Mouse (Mus musculus) cerebellum, adult 9-10 months (tissue): ENCODE results near the gene Clcnkb.

Experiments used
- DNase-seq: peaks from one replicate; pipeline ENCODE4 v3.0.0; 2022

The Clcnkb gene

GRCm38 (mm10) chr4:141400171-141400570, 15.6 kb downstream of the Clcnkb start:
- no peak for DNase-seq

DNA sequence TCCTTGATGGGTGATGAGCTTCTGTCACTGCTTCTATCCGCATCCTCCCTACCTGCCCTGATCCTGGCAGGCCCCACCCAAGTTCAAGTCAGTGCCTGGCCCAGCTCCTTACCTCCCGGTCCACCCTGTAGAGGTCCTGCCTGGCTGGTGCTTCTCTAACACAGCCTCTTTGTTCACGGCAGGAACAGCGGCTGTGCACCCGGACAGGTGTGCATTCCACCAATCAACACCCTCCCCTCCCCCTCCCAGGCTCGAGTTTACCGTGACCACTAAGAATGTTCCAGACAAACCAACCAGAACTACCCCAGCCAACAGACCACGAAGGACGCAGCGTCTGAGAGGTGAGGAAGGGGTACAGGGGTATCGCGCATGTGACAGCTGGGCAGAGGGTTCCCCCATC, 17.3 kb downstream of the Clcnkb start, which contains the start of gene Clcnka:
Gene Clcnka (minus strand): TSS at position 180 of the 400 bp plus-strand sequence.
- DNase-seq, result no peak

GRCm38 (mm10) chr4:141397861-141398260, 18.0 kb downstream of the Clcnkb start:
- DNase-seq, result no peak

DNA sequence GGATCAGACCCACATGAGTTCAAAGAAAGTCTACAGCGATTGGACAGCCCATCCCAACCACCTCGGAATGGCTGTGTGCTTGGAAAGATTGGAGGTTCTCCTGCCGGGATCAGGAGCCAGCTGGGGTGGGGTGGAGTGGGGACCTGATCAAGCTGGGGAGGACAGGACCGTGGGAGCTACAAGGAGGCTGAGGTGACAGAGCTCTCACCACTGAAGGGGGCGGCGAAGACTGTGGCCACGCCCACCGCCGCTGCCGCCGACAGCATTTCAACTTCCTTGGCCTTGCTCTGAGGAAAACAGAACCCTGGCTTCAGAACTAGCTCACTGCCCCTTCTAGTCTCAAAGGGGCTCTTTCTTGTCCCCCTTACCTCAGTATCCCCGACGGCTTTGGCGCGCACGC, 21.1 kb downstream of the Clcnkb start:
- no peak for DNase-seq

DNA sequence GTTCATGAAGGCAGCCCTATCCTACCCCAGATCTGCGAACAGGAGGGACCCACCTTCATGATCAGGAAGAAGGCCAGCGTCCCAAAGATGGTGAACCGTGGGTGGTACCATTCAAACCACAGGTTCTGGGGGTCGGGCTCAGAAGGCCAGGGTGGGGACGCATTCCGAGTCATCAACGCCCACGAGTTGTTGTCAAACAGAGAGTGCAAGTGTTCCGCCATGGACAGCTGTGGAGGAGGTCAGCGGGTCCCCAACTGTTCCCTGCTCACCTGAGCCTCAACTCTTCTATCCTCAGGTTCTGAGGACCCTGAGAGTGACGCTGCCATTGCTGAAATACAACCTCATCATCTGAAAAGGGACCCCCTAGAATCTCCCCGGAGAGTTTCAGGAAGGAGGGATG, 24.5 kb downstream of the Clcnkb start:
- DNase-seq, result no peak

DNA sequence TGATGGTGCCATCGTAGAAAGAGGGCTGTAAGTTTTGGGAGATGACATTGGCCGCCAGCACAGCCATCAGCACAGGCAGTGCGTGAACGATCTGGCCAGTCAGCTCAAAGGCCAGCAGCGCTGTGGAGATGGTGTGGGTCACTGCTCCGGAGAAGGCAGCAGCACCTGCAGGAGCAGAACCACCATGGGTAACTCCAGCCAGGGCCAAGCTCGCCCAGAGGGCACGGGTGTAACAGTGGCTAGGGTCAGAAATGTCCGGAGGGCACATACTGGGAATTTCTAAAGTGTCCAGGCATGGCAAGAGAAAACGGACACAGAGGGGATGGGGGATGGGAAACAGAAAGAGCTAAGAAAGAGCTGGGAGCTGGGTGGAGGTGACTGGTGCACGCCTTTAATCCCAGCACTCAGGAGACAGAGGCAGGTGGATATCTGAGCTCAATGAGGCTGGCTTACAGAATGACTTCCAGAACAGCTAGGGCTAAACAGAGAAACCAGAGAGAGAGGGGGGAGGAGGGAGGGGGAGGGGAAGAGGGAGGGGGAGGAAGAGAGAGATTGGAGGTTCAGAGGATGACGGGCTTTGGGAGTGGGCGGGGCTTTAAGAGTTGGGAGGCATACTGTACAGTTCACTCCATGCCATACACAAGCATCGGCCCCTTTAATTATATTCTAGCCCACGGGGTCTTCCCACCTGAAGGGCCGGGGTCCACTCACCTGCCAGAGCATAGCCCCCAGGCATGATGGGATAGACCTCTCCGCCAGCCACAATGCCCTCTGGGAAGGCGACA, 26.3 kb downstream of the Clcnkb start:
- DNase-seq, result no peak

DNA sequence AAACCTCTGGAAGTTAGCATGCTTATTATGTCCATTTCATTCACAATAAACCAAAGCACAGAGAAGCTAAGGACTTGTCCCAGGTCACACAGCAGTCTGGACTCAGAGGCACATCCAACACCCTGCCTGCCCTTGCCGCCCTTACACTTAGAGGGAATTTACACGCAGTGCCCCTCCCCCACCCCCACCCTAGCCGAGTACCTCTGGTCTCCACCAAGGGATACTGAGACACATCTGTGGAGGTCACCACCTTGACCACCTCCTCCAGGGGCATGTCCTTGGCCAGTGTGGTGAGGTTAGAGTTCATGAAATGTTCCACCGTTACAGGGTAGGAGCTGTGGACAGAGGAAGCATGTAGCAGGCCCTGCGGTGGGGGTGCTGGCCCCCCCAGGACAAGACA, 27.9 kb downstream of the Clcnkb start:
- DNase-seq, result no peak

- DNase-seq, result peak; percentile 60
These were observed 28.6 kb downstream of the Clcnkb start for GRCm38 (mm10) chr4:141387093-141387784.

DNA sequence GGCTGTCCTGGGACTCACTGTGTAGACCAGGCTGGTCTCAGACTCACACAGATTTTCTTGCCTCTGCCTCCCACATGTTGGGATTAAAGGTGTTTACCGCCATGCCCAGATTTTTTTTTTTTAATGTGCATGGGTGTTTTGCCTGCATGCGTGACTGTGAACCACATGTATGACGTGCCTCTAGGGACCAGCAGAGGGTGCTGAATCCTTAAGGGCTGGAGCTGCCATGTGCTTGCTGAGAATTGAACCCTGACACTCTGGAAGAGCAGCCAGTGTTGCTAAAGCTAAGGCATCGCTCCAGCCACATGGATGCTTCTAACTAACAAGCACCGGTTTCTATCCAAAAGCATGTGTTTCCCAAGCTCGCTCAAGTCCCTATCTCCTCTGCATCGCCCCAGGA, 29.7 kb downstream of the Clcnkb start:
- no peak for DNase-seq

- peak; percentile 60 for DNase-seq
These were observed 30.5 kb downstream of the Clcnkb start for GRCm38 (mm10) chr4:141385275-141385674.

GRCm38 (mm10) chr4:141382406-141382805, 33.4 kb downstream of the Clcnkb start:
- no peak for DNase-seq

DNA sequence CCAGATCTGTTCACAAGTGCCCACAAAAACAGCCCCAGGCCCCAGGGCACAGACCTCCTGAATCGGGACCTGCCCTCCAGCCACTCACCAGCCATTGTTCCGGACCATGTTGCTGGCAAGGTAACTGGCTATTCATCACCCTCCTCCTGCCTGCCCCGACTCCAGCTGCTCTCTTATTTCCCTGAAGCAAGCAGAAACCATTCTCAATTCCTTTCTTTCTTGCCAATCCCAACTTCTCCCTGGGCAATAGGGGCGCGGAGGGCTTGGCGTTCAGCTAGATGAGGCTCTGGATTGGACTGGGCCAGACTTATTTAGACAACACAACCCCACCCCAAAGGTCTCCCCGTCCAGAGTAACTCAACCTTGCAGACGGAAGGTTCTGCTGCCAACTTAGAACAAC, 36.1 kb downstream of the Clcnkb start:
- DNase-seq, result no peak

GRCm38 (mm10) chr4:141372426-141372825, 43.4 kb downstream of the Clcnkb start:
- no peak for DNase-seq

DNA sequence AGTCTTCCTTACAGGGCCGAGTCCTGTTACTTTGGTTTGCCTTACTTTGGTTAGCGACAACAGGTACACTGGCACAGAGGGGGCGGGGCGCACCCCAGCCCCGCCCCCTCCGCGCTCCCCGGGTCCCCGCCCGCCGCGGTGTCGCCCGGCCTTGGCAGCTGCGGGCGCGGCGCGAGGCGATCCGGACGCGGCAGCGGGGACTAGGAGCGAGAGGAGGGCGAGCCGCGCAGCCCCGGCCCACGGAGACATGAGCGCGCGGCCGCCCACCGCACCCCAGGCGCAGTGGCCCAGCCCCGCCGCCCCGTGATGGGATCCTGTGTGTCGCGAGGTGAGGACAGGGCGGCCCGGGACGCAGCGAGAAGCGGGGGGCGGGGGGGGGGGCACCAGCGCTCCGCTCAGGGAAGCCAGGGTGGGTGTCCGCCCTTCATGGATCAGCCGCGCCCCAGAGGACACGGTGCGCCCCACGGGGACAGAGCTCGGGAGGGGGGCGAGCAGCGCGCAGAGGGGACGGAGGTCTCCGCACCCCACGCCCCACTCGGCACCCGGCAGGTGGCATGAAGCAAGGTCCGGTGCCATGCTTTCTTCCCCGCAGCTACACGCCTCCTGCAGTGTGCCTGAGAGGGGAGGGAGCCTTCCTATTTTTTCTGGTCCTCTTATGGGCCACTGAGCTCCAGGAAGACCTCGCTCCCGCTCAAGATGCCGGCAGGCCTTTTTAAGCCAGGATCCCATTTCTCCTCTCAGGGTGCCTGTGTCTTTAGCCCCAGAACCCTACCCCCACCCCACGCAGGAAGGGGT, 47.6 kb downstream of the Clcnkb start, which contains the start of gene Fam131c:
Gene Fam131c (plus strand): TSS at position 224 of the 795 bp plus-strand sequence.
- DNase-seq, result no peak

DNA sequence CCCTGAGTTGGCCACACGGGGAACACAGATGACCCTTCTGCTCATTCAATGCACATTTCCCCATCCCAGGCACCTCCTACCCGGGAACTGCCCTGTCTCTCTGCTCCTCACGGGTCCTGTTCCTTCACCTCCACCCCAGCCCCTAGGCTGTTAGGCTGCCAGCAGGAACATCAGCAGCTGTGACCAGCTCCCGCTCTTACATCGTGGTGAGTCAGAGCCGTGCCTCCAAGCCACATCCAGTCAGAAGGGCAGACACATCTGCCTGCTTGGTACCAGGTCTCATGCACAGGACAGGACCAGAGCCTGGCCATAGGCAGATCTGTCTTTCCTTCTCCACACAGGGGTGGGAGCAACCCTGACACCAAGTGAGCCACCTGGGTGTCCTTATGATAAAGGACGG, 49.9 kb downstream of the Clcnkb start:
- DNase-seq, result no peak

- DNase-seq, result no peak
These were observed 50.7 kb downstream of the Clcnkb start for GRCm38 (mm10) chr4:141365126-141365525.

- DNase-seq, result peak; percentile 72
These were observed 52.8 kb downstream of the Clcnkb start for GRCm38 (mm10) chr4:141362937-141363548.

- no peak for DNase-seq
These were observed 55.0 kb downstream of the Clcnkb start for GRCm38 (mm10) chr4:141360846-141361245.

DNA sequence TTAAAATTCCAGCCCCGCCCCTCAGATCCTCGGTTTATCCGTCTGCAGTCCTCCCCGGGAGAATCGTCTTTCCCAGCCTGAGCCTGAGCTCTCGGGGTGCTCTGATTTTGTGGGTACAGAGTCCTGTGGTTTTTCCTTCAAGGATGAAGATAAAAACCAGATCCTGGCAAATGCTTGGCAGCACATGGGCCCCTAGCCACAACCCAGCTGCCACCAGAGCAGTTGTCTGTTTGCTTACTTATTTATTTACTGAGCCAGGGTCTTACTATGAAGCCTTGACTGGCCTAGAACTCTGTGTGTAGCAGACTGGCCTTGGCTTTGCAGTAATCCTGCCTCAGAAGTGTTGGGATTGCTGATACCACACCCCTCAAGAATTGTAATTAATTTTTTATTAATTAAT, 56.6 kb downstream of the Clcnkb start:
- no peak for DNase-seq

- DNase-seq, result no peak
These were observed 58.0 kb downstream of the Clcnkb start for GRCm38 (mm10) chr4:141357811-141358210.
